Mouse (Mus musculus) intestine, embryonic 15.5 days (tissue): ENCODE measurements around the gene Cracr2b. TPM values are rescaled to one million over a fixed set of nuclear protein-coding genes. Genes with fewer than 3 reads are reported as not detected.
A peak's percentile ranks its signal among the peaks of the same experiment; 100 is the strongest.

Experiments used
- ATAC-seq: fragments of 200-750 bp; cut with Nextera tagmentation; 2 replicates; pipeline ENCODE4 v1.8.0; 2017; ENCODE audit warnings: moderate TSS enrichment, moderate library complexity
- H3K27ac ChIP-seq: fragments of 300-500 bp; sonication (generic); 2 replicates; pipeline ENCODE4 v1.5.1; 2015; ENCODE audit warnings: mild to moderate bottlenecking, inconsistent platforms
- H3K27me3 ChIP-seq: fragments of 300-500 bp; sonication (generic); replicated peaks from 2 replicates; pipeline ENCODE4 v1.6.1; 2015; ENCODE audit warnings: inconsistent platforms
- H3K36me3 ChIP-seq: fragments of 300-500 bp; sonication (generic); 2 replicates; pipeline ENCODE4 v1.6.1; 2015; ENCODE audit warnings: inconsistent platforms
- H3K4me1 ChIP-seq: fragments of 300-500 bp; sonication (generic); replicated peaks from 2 replicates; pipeline ENCODE4 v1.6.1; 2015; ENCODE audit warnings: inconsistent platforms
- H3K4me2 ChIP-seq: fragments of 300-500 bp; sonication (generic); replicated peaks from 2 replicates; pipeline ENCODE4 v1.6.1; 2015; ENCODE audit warnings: mild to moderate bottlenecking, inconsistent platforms
- H3K4me3 ChIP-seq: fragments of 300-500 bp; sonication (generic); replicated peaks from 2 replicates; pipeline ENCODE4 v1.5.1; 2015; ENCODE audit warnings: inconsistent platforms
- H3K9ac ChIP-seq: fragments of 300-500 bp; sonication (generic); 2 replicates; pipeline ENCODE4 v1.6.1; 2015; ENCODE audit warnings: inconsistent platforms
- H3K9me3 ChIP-seq: fragments of 300-500 bp; sonication (generic); 2 replicates; pipeline ENCODE4 v1.6.1; 2016; ENCODE audit warnings: inconsistent platforms
- WGBS: fragments of 180-500 bp; shearing (Covaris S2); methylation state at CpG from one replicate; pipeline ENCODE4 v1.1.7; 2015; 5-methylcytosine and 5-hydroxymethylcytosine counted together
- polyA plus RNA-seq: library from polyadenylated mRNA; unstranded; fragments of >200 nt; fragmentation: Nextera tagmentation; extraction: Ambion mirVana; gene quantifications from 2 replicates; pipeline ENCODE4 v1.2.1, GENCODE M21; 2015

The Cracr2b gene
- polyA plus RNA-seq, 1 experiment from 2014 or later: 16.5 TPM

- no peak for ATAC-seq
- Histone ChIP-seq H3K4me2 (peak overlapping the region; percentile 83), H3K27ac (peak overlapping the region; percentile 97), H3K4me3 (no peak overlapping the region), H3K9ac (peak overlapping the region; percentile 79; the same call in 1 of the 2 replicates), H3K36me3 (peaks cover under 1% of the 10 kb centered on the region; the same call in 1 of the 2 replicates), H3K27me3 (peaks cover 10% of the 10 kb centered on the region), H3K4me1 (peaks cover 60% of the 10 kb centered on the region), H3K9me3 (no peaks in the 10 kb centered on the region)
- WGBS: 27% methylated on average over 4 of the region's 4 CpGs
These were observed 16.8 kb downstream of the Cracr2b start for GRCm38 (mm10) chr7:141477578-141478269.

- WGBS: 47% methylated on average over 5 of the region's 5 CpGs
- H3K9ac ChIP-seq: 0 out of 2 replicates have a peak overlapping the region, but pooled peaks have one; percentile 1
- H3K27ac ChIP-seq: peak overlapping the region; percentile 97
- peak overlapping the region; percentile 83; the same call in 1 of the 2 replicates for H3K4me2 ChIP-seq
- peaks cover 11% of the 10 kb centered on the region for H3K27me3 ChIP-seq
- no peaks in the 10 kb centered on the region for H3K36me3 ChIP-seq
- no peak for ATAC-seq
- no peaks in the 10 kb centered on the region for H3K9me3 ChIP-seq
- peaks cover 61% of the 10 kb centered on the region for H3K4me1 ChIP-seq
- H3K4me3 ChIP-seq: no peak overlapping the region
These were observed 17.4 kb downstream of the Cracr2b start for GRCm38 (mm10) chr7:141478270-141478748.

GRCm38 (mm10) chr7:141480842-141481497, 20.1 kb downstream of the Cracr2b start:
- H3K9me3 ChIP-seq: no peaks in the 10 kb centered on the region
- 11% methylated on average over 10 of the region's 10 CpGs for WGBS
- peak overlapping the region; percentile 48; the same call in 1 of the 2 replicates for H3K9ac ChIP-seq
- H3K4me3 ChIP-seq: peak overlapping the region; percentile 57
- no peaks in the 10 kb centered on the region for H3K36me3 ChIP-seq
- H3K4me2 ChIP-seq: peak overlapping the region; percentile 99
- peaks cover 44% of the 10 kb centered on the region for H3K4me1 ChIP-seq
- ATAC-seq: peak; percentile 39
- H3K27me3 ChIP-seq: peaks cover 11% of the 10 kb centered on the region
- H3K27ac ChIP-seq: no peak overlapping the region

- peak overlapping the region; percentile 48 for H3K9ac ChIP-seq
- WGBS: under 1% methylated on average over 70 of the region's 81 CpGs
- peaks cover 38% of the 10 kb centered on the region for H3K4me1 ChIP-seq
- H3K36me3 ChIP-seq: no peaks in the 10 kb centered on the region
- peak; percentile 15; the same call in 1 of the 2 replicates for ATAC-seq
- H3K4me2 ChIP-seq: peak overlapping the region; percentile 99
- no peak overlapping the region for H3K27ac ChIP-seq
- H3K27me3 ChIP-seq: peaks cover 11% of the 10 kb centered on the region
- peak overlapping the region; percentile 57 for H3K4me3 ChIP-seq
- H3K9me3 ChIP-seq: no peaks in the 10 kb centered on the region
These were observed 20.9 kb downstream of the Cracr2b start for GRCm38 (mm10) chr7:141481498-141482401.

GRCm38 (mm10) chr7:141482531-141483024, 21.7 kb downstream of the Cracr2b start:
- H3K9ac ChIP-seq: peak overlapping the region; percentile 48
- 13% methylated on average over 11 of the region's 11 CpGs for WGBS

GRCm38 (mm10) chr7:141483114-141483653, 22.3 kb downstream of the Cracr2b start:
- Histone ChIP-seq H3K27ac (no peak overlapping the region), H3K4me1 (peaks cover 23% of the 10 kb centered on the region), H3K4me2 (no peak overlapping the region), H3K9me3 (no peaks in the 10 kb centered on the region), H3K27me3 (peaks cover 11% of the 10 kb centered on the region), H3K36me3 (no peaks in the 10 kb centered on the region), H3K9ac (no peak overlapping the region), H3K4me3 (no peak overlapping the region)
- ATAC-seq: no peak
- WGBS: 75% methylated on average over 6 of the region's 6 CpGs

More at GRCm38 (mm10) chr7:141482531-141483024, 21.7 kb downstream of the Cracr2b start:
- no peak for ATAC-seq
- Histone ChIP-seq H3K9me3 (no peaks in the 10 kb centered on the region), H3K4me1 (peaks cover 29% of the 10 kb centered on the region), H3K27ac (no peak overlapping the region), H3K4me2 (peak overlapping the region; percentile 99), H3K27me3 (peaks cover 11% of the 10 kb centered on the region), H3K4me3 (peak overlapping the region; percentile 57), H3K36me3 (no peaks in the 10 kb centered on the region)

- 75% methylated on average over 5 of the region's 5 CpGs for WGBS
- Histone ChIP-seq H3K27ac (no peak overlapping the region), H3K36me3 (no peaks in the 10 kb centered on the region), H3K4me3 (no peak overlapping the region), H3K4me2 (no peak overlapping the region), H3K9ac (no peak overlapping the region), H3K9me3 (no peaks in the 10 kb centered on the region), H3K27me3 (peaks cover 11% of the 10 kb centered on the region), H3K4me1 (peaks cover 20% of the 10 kb centered on the region)
- no peak for ATAC-seq
These were observed 23.6 kb downstream of the Cracr2b start for GRCm38 (mm10) chr7:141484186-141485120.

- H3K9me3 ChIP-seq: no peaks in the 10 kb centered on the region
- H3K9ac ChIP-seq: no peak overlapping the region
- no peak overlapping the region for H3K27ac ChIP-seq
- no peak overlapping the region for H3K4me3 ChIP-seq
- H3K36me3 ChIP-seq: no peaks in the 10 kb centered on the region
- peaks cover 11% of the 10 kb centered on the region for H3K27me3 ChIP-seq
- WGBS: 64% methylated on average over 2 of the region's 2 CpGs
- no peak for ATAC-seq
- peaks cover 20% of the 10 kb centered on the region for H3K4me1 ChIP-seq
- H3K4me2 ChIP-seq: no peak overlapping the region
These were observed 24.3 kb downstream of the Cracr2b start for GRCm38 (mm10) chr7:141485186-141485585.

GRCm38 (mm10) chr7:141485606-141486005, 24.7 kb downstream of the Cracr2b start:
- Histone ChIP-seq H3K4me3 (no peak overlapping the region), H3K9ac (no peak overlapping the region), H3K36me3 (no peaks in the 10 kb centered on the region), H3K9me3 (no peaks in the 10 kb centered on the region), H3K27me3 (peaks cover 11% of the 10 kb centered on the region), H3K27ac (no peak overlapping the region), H3K4me2 (no peak overlapping the region), H3K4me1 (peaks cover 20% of the 10 kb centered on the region)
- ATAC-seq: no peak
- 83% methylated on average over 2 of the region's 2 CpGs for WGBS

- ATAC-seq: no peak
- H3K9me3 ChIP-seq: no peaks in the 10 kb centered on the region
- H3K27me3 ChIP-seq: peaks cover 11% of the 10 kb centered on the region
- H3K27ac ChIP-seq: no peak overlapping the region
- H3K4me1 ChIP-seq: peaks cover 15% of the 10 kb centered on the region
- H3K36me3 ChIP-seq: no peaks in the 10 kb centered on the region
- 91% methylated on average over 1 of the region's 1 CpGs for WGBS
- no peak overlapping the region for H3K4me3 ChIP-seq
- H3K9ac ChIP-seq: no peak overlapping the region
- no peak overlapping the region for H3K4me2 ChIP-seq
These were observed 25.3 kb downstream of the Cracr2b start for GRCm38 (mm10) chr7:141486239-141486638.

GRCm38 (mm10) chr7:141487141-141487540, 26.2 kb downstream of the Cracr2b start:
- H3K27me3 ChIP-seq: peaks cover 6% of the 10 kb centered on the region
- no peak overlapping the region; the same call in 1 of the 2 replicates for H3K9ac ChIP-seq
- 76% methylated on average over 7 of the region's 7 CpGs for WGBS
- ATAC-seq: no peak
- peaks cover 7% of the 10 kb centered on the region for H3K4me1 ChIP-seq
- no peaks in the 10 kb centered on the region for H3K9me3 ChIP-seq
- H3K27ac ChIP-seq: no peak overlapping the region
- H3K4me3 ChIP-seq: no peak overlapping the region
- H3K36me3 ChIP-seq: peaks cover under 1% of the 10 kb centered on the region; the same call in 1 of the 2 replicates
- H3K4me2 ChIP-seq: no peak overlapping the region
